Mouse (Mus musculus) layer of hippocampus, adult 11-12 months (tissue): ENCODE measurements around the gene Cldn14.
"Not testable (repeated sequence)": the region's sequence is repeated elsewhere in the genome, so short reads cannot be mapped to it uniquely, and the experiment has no call there.

Experiments used
- DNase-seq: peaks from one replicate; pipeline ENCODE4 v3.0.0; 2022; ENCODE audit warnings: low spot score

Cldn14 gene

DNA sequence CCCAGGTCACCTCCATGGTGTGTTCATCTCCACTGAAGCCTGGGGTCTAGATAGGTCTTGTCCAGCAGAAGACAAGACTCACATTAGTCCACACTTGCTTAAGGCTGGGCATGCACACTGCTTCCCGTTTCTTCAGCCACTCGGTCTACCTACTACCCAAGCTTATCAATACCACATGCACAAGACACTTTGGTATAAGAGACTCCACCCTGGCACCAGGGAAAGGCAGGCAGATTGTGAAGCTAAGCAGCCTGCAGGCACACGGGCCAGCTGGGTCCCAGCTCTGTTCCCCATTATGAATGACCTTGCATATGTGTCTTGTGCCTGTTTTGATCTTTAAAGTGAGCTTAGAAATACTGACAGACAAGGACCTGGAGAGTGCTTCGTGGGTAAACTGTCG lies 719 bp upstream of the Cldn14 start:
- no peak for DNase-seq

DNA sequence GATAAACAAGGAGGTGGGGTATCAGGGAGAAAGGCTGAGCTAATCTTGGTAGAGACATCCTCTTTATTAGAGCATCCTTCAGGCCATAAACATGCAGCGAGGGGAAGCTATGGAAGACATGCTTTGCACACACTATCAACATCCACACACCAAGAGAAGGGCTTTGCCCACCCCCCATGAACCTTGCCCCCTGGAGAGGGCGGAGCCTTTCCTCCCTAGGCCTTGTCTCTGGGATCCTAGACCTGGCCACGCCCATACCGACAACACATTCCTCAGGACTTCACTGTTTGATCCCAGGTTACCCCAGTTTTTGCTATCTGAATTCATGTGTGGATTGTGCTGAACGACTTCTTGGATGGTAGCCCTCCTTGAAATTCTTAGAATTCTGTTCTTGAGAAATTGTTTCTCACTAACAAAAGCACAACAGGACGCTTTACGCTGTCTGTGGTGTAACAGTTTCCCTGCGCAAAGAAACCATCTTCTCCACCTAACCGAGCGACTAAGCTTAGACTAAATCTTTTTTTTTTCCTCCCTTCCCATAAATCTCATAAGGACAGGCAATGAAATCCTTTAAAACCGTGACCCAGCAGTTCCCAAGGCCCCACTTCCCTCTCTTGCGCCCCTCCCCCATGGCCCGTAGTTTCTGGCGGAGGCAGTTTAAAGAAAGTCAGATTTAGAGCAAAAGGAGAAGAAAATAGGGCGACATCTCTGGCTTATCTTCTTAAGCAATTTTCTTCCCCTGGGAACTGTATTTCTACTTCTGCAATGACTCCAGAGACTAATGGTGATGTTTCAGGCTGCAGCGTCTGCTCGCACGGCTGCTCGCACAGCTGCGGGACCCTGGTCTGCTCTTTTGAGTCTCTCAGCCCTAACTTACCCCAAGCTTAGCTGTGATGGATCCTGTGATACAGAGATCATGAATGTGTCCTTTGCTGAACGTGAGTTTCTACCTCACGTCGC lies 1.7 kb downstream of the Cldn14 start:
- DNase-seq: no peak

DNA sequence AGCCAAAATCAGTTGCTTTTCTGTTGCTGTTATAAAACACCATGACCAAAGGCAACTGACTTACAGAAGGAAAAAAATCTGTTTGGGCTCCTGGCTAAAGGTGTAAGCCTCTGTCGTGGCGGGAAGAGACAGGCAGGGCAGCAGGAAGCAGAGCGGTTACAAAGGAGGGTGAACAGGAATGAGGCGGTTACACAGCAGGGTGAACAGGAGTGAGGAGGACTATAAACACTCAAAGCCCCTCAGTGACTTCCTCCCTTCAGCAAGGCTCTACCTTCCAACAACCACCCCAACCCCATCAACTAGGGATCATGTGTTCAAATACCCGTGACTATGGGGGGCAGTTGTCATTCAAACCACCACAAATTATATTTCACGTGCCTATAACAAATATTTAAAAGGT lies 5.2 kb downstream of the Cldn14 start:
- no peak for DNase-seq

DNA sequence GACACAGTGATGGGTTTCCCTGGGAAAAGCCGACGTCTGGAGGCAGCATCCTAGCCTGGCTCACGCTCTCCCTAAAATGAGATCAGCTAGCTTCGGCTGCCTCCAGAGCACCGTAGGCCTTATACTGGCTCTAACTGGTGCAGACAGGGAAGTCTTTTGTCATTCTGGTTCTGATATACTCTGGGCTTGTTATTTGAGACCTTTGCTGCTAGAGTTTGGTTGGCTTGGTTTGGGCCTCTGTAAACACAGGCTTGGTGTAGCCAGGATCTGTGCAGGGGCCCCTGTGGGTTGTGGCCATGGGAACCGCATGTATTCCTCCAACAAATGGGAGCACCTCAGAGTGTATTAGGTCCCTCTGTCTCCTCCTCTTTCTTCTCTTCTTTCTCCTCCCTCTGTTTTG lies 7.3 kb downstream of the Cldn14 start:
- no peak for DNase-seq

DNA sequence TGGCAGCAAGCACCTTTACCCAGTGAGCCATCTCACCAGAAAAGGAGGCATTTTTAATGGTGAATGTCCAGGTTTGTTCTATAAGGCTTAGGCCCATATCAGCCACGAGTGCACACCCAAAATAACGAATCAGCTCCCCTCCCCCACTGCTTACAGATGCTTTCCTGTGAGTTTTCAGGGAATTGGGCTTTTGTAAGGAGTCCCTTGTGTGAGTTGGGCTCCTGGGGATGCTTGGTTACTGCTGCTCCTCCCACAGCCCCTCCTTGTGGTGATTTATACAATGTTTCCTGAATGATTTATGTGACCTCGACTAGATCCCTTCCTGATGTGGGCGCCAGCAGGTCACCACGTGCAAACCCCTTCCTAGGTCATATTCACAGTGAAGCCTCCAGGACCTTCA lies 9.7 kb downstream of the Cldn14 start:
- DNase-seq: no peak

DNA sequence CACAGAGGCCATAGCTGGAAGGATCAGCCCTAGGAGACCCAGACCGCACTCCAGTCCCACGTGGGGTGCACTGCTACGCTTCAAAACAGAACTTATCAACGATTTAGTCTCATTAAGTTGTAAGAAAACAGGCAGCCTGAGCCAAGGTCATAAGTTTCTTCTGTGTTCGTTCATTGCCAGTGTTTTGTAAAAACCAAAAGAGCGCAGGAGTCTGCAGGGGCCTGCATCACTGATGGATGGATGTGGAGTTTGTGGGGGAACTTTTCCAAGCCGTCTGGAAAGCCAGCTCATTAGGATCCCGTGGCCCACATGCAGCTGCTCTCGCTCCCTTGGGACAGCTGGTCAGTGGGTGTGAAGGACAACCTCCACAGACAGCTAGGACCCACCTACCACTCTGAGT lies 25.1 kb downstream of the Cldn14 start:
- DNase-seq: peak; percentile 47

DNA sequence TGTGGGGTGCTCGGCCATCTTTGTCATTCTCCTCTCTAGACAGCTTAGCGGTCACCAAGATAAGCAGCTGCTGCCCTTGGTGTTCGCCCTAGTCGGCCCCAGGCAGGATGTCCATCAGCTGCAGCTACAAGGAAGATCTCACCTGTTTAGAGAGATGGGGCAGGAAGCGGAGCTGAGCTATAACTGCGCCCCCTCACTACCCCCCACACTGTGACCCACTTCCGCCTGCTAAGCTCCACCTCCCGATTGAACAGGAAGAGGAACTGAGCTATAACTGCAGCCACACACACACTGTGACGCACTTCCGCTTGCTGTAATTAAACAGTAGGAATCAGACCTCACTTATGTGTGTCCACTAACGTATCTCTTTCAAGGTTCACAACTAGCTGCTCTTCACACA lies 26.3 kb downstream of the Cldn14 start:
- DNase-seq: no peak

DNA sequence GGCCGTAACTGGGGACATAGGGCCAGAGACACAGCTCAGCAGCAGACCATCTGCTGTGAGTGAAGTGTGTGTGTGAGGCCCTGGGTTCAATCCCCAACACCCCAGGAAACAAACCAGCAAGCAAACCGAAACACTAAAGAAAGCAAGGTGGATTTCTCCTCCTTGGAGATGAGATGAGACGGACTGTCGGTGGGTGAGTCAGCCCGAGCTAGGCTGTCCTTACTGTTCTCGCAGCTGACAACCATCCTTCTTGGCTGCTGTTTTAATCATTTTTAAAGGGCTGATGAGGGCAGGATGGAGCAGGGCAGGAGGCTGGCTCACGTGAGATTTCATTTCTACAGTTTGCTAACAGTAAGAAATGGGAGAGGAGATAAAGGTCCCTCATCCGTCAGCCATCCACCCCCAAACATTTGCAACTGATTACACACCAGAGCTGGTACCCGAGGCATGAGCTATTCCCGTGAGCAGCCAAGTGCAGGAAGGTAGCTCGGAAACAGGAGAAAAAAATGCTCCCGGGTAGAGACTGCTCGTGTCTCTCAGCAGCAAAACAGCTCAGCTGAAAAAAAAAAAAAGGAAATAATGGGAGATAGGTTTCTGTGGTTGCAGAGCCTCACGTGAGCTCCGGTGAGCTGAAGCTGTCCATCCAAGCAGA lies 27.3 kb downstream of the Cldn14 start:
- DNase-seq: no peak

DNA sequence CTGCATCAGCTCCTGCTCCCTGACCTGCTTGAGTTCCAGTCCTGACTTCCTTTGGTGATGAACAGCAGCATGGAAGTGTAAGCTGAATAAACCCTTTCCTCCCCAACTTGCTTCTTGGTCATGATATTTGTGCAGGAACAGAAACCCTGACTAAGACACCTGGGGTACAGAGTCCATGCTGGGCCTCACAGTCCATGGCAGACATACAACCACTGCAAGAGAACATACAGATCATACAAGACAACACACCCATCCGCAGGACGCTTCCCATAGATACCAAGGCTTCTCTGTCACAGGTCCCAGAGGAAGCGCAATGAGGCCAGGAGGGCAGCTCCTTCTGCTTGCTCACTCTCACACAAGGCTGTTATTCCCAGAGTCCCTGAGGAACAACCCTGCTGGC lies 28.3 kb downstream of the Cldn14 start:
- not testable (repeated sequence) for DNase-seq

DNA sequence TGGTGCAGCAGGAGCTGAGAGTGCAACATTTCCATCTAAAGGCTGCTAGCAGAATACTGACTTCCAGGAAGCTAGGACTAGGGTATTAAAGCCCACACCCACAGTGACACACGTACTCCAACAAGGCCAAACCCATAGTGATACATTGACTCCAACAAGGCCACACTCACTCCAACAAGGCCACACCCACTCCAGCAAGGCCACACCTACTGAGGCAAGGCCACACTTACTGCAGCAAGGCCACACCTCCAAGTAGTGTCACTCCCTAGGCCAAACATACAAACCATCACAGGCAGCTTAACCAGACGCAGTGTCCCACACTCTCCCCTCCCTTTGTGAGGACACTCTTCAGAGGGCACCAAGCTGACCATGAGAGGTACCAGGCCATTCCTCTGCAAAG lies 29.3 kb downstream of the Cldn14 start:
- no peak for DNase-seq

DNA sequence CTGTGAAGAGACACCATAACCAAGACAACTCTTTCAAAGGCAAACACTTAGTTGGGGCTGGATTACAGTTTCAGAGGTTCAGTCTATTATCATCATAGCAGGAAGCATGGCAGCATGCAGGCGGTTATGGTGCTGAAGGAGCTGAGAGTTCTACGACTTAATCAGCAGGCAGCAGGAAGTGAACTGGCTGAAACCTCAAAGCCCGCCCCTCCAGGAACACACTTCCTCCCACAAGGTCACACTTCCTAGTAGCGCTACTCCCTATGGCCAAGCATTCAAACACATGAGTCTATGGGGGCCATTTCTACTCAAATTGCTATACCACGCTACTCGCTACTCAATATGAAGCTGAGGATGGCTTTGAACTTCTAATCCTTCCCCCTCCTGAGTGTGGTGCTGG lies 31.1 kb downstream of the Cldn14 start:
- DNase-seq: no peak

DNA sequence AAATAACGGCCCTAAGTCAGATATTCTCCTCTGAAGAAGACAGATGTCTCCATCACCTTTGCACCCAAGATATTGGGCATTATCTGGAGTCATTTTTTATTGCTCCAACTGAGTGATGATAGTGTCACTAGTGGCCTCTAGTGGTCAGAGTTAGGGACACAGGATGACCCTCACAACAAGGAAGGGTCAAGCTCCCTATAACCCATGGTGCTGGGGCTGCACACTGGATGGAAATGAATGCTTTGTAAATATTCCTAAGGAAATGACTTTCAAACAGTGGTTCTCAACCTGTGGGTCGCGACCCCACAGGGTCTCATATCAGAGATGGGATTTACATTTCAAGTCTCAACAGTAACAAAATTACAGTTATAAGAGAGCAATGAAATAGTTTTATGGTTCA lies 31.7 kb downstream of the Cldn14 start:
- no peak for DNase-seq

DNA sequence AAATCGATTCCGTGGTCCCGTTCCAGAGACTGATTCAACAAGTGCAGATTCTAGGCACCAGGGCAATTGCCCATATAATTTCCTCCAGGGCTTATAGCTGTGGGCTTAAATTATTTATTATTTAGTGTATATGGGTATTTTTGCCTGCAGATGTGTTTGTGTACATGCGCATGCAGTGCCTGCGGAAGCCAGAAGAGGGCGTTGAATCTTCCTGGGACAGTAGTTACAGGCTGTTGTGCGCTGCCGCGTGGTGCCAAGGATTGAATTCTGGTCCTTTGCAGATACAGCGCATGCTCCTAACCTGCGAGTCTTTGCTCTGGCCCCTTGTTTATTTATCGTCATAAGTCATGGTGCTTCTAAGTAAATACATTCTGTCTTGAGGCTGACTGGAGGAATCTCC lies 33.2 kb downstream of the Cldn14 start:
- DNase-seq: no peak

DNA sequence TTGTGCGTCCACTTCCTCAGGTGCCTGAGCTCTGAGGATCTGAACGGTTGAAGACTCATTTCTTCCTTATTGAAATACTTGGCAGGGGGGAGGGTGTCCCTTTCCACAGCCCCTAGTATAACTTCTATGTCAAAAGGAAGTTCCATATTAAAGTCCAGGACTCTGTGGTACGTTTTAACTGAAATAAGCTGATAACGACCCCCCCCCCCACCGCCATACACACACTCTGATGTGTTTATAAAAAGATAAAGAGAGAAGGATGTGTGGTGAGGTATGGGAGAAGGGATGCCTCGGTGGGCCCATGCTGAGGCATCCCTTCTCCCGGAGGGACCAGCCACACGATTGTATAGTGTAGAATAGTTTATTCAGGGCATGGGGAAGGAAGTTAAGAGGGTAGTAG lies 34.4 kb downstream of the Cldn14 start:
- DNase-seq: no peak

DNA sequence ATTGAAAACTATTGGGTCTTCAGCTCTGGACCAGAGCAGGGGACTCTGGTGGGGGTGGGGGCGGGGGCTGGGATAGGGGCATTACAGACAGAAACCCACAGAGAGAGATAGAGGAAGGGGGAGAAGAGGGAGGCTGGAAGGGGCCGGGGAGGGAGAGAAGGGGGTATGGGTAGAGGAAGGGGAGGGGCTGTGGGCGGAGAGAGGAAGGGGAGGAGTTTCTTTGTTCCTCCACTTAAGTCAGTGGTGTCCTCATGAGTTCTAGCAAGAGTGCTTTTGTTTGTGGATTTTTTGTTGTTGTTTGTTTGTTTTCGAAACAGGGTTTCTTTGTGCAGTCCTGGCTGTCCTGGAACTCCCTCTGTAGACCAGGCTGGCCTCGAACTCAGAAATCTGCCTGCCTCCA lies 35.1 kb downstream of the Cldn14 start:
- no peak for DNase-seq

DNA sequence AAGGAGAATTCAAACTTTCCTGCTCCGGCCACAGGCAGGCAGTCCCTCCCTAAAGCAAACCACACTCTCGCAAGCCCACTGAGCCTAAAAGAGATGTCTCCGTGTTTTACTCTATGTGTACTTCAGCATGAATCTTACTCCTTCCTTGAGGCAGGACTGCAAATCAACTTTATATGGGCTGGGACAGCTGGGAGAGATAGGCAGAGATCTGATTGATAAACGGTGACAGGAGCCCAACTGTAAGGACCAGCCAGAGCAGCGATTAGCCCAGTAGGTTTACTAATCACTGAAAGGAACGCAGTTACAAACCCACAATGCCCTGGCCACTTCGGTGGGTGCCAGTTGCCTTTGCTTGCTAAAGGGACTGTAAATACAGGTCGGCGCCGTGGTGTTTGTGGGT lies 35.5 kb downstream of the Cldn14 start:
- DNase-seq: no peak

DNA sequence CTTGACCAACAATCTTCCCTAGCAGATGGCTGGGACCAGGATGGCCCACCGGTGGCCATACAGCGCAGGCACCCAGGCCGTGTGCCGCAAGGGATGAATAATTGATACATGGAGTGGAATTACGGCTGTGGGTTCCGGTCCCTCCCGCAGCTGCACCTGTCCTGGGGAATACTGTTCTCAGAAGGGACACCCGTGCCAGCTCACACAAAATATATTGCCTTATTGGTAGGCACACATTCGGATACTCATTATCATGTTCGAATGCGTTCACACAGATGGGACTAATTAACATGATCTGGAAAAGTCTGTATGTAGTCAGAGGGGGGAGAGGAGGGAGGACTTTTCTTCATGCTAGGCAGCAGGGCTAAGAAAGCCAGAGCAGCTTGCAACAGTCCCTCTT lies 37.6 kb downstream of the Cldn14 start:
- no peak for DNase-seq

DNA sequence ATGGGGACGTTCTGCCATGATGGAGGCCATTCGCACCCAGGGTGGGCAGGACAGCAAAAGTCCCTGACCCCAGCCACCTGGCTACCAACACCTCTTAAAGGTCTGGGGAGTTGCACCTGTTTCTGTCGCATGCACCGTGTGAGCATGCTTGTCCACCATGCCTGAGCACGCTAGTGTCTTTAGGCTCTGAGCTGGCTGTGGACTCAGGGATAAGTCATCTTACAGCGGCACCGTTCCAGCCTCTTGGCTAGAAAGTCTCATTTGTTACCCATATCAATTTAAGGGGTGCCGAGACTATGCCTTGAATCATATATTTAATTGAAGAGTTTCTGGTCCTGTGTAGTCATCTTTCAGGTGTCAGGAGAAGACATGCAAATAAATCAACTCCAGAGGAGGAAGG lies 40.7 kb downstream of the Cldn14 start:
- DNase-seq: no peak

DNA sequence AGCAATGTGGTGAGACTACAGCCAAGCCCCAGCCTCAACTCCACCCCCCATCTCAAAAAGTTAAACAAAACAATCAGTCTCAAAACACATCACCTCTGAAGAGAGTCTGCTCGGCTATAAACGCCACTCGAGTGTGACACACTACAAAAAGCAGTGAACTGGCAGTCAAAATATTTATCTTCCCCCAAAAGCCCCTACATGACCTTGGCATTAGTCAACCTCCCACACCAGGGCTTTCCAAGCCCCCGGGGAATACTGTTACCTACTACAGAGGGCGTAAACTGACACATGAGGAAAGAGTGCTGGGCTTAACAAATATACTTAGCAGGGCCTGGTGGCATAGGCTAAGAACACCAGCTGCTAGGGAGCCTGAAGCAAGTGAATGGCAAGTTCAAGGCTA lies 46.4 kb downstream of the Cldn14 start:
- no peak for DNase-seq

DNA sequence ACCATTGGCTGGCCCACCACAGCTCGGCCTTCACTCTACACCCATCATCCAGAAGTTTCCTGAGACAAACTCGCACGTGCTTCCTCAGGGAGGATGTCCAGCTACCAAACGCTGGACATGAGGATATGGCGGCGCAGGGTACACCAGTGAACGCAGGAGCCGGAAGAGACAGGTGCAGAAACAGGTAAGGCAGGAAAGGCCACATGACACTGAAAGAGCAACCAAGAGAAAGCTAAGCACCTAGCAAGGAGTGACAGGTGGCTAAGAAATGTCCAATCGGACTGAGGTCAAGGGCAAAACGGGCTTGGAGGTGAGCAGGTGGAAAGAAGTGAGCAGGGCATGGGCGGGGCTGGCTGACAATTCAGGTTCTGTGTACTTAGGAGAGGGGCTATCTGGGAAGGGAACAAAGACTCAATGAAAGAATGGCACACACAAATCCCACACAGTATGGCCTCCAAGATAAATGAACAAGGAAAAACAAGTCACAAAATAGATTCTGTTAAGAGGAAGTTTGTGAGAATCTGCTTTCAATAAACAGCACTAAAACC lies 47.5 kb downstream of the Cldn14 start:
- no peak for DNase-seq

DNA sequence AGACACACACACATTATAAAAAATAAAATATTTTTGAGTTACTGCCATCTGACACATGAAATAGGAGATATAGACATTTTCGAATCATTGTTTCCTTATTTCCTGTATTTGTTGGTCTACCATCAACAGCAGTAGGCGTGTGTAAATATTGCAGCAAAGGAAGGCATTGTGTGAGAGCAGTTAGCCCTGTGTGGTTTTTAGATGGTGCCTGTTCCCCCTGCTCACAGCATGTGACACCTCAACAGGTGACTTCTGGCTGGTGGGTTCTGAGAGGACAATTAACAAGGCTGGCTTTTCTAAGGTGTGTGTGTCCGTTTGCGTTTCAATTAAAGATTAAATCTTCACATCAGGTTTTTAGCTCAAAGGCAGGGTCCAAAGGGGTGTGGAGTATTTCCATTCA lies 48.1 kb downstream of the Cldn14 start:
- DNase-seq: no peak

DNA sequence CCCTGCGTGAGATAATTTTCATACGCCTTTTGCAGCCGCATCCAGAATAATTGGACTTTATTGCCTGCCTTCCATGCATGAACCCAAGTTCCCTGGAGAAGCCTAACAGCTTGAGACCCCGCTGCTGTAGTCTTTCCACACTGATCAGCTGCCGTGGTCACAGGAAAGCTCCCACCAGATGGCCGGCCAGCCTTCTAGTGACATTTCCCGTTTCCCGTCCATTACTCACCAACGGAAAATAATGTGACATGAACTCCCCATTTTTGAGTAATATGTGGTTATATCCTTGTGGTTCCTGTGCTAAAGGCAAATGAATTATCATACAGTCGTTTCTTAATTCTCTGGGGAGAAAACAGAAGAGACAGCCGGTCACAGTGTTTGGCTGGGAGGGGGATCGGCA lies 51.2 kb downstream of the Cldn14 start:
- DNase-seq: no peak

DNA sequence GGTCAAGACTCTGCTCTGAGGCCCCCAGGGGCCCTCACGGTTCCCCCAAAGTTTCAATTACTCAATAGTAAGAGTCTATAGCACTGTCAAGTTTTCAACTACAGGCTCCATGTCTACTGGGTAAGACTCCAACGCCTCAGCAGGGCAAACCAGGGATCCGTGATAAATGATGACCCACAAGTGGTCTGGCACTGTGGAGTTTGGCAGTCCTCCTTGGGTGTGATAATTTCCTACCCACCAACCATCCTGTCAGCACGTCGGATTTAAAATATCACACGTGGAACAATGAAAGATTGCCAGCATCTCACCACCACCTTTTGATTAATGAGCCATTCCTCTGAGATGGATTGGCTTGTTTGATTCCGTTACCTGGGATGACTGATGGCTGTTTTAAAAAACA lies 51.7 kb downstream of the Cldn14 start:
- no peak for DNase-seq
